ENCODE assay signal across 8 mouse cellular contexts in genomic region chr7:109174337-109174948, GRCm38 (mm10). TPM values are rescaled to one million over a fixed set of nuclear protein-coding genes. Genes with fewer than 3 reads are reported as not detected.
A peak's percentile ranks its signal among the peaks of the same experiment; 100 is the strongest.
DNase-seq lines count a peak whose midpoint lies in the region; ATAC-seq and TF ChIP-seq lines count a peak whose summit lies in the region.

No protein-coding gene starts in this region.

- no peak overlapping the region for H3K27ac ChIP-seq in spleen, adult 2 months (ENCODE audit: insufficient read depth, low read length)
- H3K27ac ChIP-seq in embryonic facial prominence, embryonic 14.5 days (replicated peaks; ENCODE audit: low read depth, low read length): no peak overlapping the region; the same call in 1 of the 2 replicates
- H3K27ac ChIP-seq in heart, embryonic 14.5 days (replicated peaks in 1 of 2; ENCODE audit: control insufficient read depth in 1 of 2, insufficient read depth in 1 of 2, low read depth in 2 of 2, low read length in 2 of 2): no peak overlapping the region
- H3K27ac ChIP-seq in kidney, postnatal 0 days: no peak overlapping the region
- H3K27ac ChIP-seq in liver, embryonic 15.5 days (replicated peaks): no peak overlapping the region

- no peaks in the 10 kb centered on the region for H3K36me3 ChIP-seq in spleen, adult 2 months (ENCODE audit: control insufficient read depth, insufficient read depth, low read length)
- H3K36me3 ChIP-seq in embryonic facial prominence, embryonic 14.5 days (ENCODE audit: control insufficient read depth, insufficient read depth, low read length): no peaks in the 10 kb centered on the region
- H3K36me3 ChIP-seq in heart, embryonic 14.5 days (ENCODE audit: control insufficient read depth, insufficient read depth, low read length): no peaks in the 10 kb centered on the region
- H3K36me3 ChIP-seq in kidney, postnatal 0 days (ENCODE audit: insufficient read depth, low read length): no peaks in the 10 kb centered on the region
- no peaks in the 10 kb centered on the region for H3K36me3 ChIP-seq in liver, embryonic 15.5 days (replicated peaks)

- H3K9ac ChIP-seq in embryonic facial prominence, embryonic 14.5 days (ENCODE audit: low read depth, low read length): peak overlapping the region; percentile 75
- H3K9ac ChIP-seq in heart, embryonic 14.5 days (ENCODE audit: low read length): peak overlapping the region; percentile 70
- H3K9ac ChIP-seq in kidney, postnatal 0 days (ENCODE audit: low read depth, low read length): peak overlapping the region; percentile 56
- H3K9ac ChIP-seq in liver, embryonic 15.5 days: no peak overlapping the region

- WGBS in spleen, adult 2 months: 6% methylated on average over 31 of the region's 31 CpGs
- 5% methylated on average over 27 of the region's 31 CpGs for WGBS in embryonic facial prominence, embryonic 14.5 days
- 5% methylated on average over 30 of the region's 31 CpGs for WGBS in heart, embryonic 14.5 days
- WGBS in kidney, postnatal 0 days: 8% methylated on average over 31 of the region's 31 CpGs
- WGBS in liver, embryonic 15.5 days (ENCODE audit: insufficient replicate concordance): 5% methylated on average over 31 of the region's 31 CpGs

- ATAC-seq in embryonic facial prominence, embryonic 14.5 days (ENCODE audit: low read depth): peak; percentile 44
- no peak for ATAC-seq in heart, embryonic 14.5 days (ENCODE audit: insufficient number of reproducible peaks, insufficient read depth, low FRiP score, low read depth)
- ATAC-seq in kidney, postnatal 0 days (replicated peaks; ENCODE audit: low FRiP score, low read depth): no peak
- 0 out of 2 replicates have a peak, but pooled peaks have one; percentile 11 for ATAC-seq in liver, embryonic 15.5 days (ENCODE audit: insufficient read depth)

- H3K4me2 ChIP-seq in embryonic facial prominence, embryonic 14.5 days (ENCODE audit: low read depth, low read length): peak overlapping the region; percentile 99
- H3K4me2 ChIP-seq in heart, embryonic 14.5 days (ENCODE audit: low read length): peak overlapping the region; percentile 98
- H3K4me2 ChIP-seq in kidney, postnatal 0 days (ENCODE audit: low read length): peak overlapping the region; percentile 96
- H3K4me2 ChIP-seq in liver, embryonic 15.5 days: peak overlapping the region; percentile 61

- peaks cover 13% of the 10 kb centered on the region for H3K27me3 ChIP-seq in spleen, adult 2 months (ENCODE audit: control insufficient read depth, insufficient read depth, low read length)
- peaks cover 46% of the 10 kb centered on the region for H3K27me3 ChIP-seq in embryonic facial prominence, embryonic 14.5 days (replicated peaks; ENCODE audit: control insufficient read depth, insufficient read depth, low read length)
- H3K27me3 ChIP-seq in heart, embryonic 14.5 days (ENCODE audit: control insufficient read depth, insufficient read depth, low read length): peaks cover 72% of the 10 kb centered on the region
- H3K27me3 ChIP-seq in kidney, postnatal 0 days (ENCODE audit: insufficient read depth, low read length): peaks cover 36% of the 10 kb centered on the region
- H3K27me3 ChIP-seq in liver, embryonic 15.5 days: peaks cover 78% of the 10 kb centered on the region

- 0 out of 2 replicates have a peak overlapping the region, but pooled peaks have one; percentile 8 for H3K4me3 ChIP-seq in spleen, adult 2 months (ENCODE audit: extremely low read depth, insufficient read depth, insufficient read length)
- H3K4me3 ChIP-seq in embryonic facial prominence, embryonic 14.5 days (ENCODE audit: low read depth, low read length): peak overlapping the region; percentile 70
- H3K4me3 ChIP-seq in heart, embryonic 14.5 days (ENCODE audit: control insufficient read depth in 1 of 2, insufficient read depth in 1 of 2, low read depth in 1 of 2, low read length in 2 of 2): peak overlapping the region; percentile 58 to 69
- peak overlapping the region; percentile 51 for H3K4me3 ChIP-seq in kidney, postnatal 0 days (replicated peaks; ENCODE audit: low read depth, low read length)
- peak overlapping the region; percentile 46 for H3K4me3 ChIP-seq in liver, embryonic 15.5 days (replicated peaks)

- no peak for DNase-seq in spleen, adult 2 months (ENCODE audit: low read depth in 1 of 2, low spot score in 2 of 2)
- DNase-seq in spleen, adult 18-20 months: no peak
- DNase-seq in embryonic facial prominence, embryonic 14.5 days (ENCODE audit: low spot score): peak; percentile 60
- DNase-seq in kidney, postnatal 0 days (ENCODE audit: low spot score): no peak
- DNase-seq in retina, embryonic 14.5 days (ENCODE audit: low spot score): peak; percentile 57
- DNase-seq in thymus, postnatal 25 days: no peak

- TF ChIP-seq CTCF in spleen, adult 2 months (IDR thresholded peaks at IDR 0.05; ENCODE audit: extremely low read depth, insufficient read depth, insufficient read length, insufficient replicate concordance): no peak
- TF ChIP-seq CTCF in kidney, postnatal 0 days (IDR thresholded peaks at IDR 0.05; ENCODE audit: low read depth): no peak

- H3K4me1 ChIP-seq in spleen, adult 2 months (ENCODE audit: control insufficient read depth, insufficient read depth, insufficient read length): peaks cover 3% of the 10 kb centered on the region; the same call in 1 of the 2 replicates
- H3K4me1 ChIP-seq in embryonic facial prominence, embryonic 14.5 days (ENCODE audit: control insufficient read depth, insufficient read depth, low read length): peaks cover 6% of the 10 kb centered on the region
- peaks cover 3 to 8% of the 10 kb centered on the region in 2 experiments for H3K4me1 ChIP-seq in heart, embryonic 14.5 days (ENCODE audit: control insufficient read depth in 2 of 2, insufficient read depth in 2 of 2, low read length in 2 of 2)
- peaks cover 6% of the 10 kb centered on the region for H3K4me1 ChIP-seq in kidney, postnatal 0 days (replicated peaks; ENCODE audit: insufficient read depth, low read length)
- peaks cover 10% of the 10 kb centered on the region; the same call in 1 of the 2 replicates for H3K4me1 ChIP-seq in liver, embryonic 15.5 days (replicated peaks)

- TF ChIP-seq POLR2A in spleen, adult 2 months (IDR thresholded peaks at IDR 0.05; ENCODE audit: low read depth, low read length): no peak

- H3K9me3 ChIP-seq in embryonic facial prominence, embryonic 14.5 days (ENCODE audit: control insufficient read depth, low read length): no peaks in the 10 kb centered on the region
- H3K9me3 ChIP-seq in heart, embryonic 14.5 days (ENCODE audit: control insufficient read depth, low read length): no peaks in the 10 kb centered on the region
- H3K9me3 ChIP-seq in kidney, postnatal 0 days (replicated peaks; ENCODE audit: low read length): no peaks in the 10 kb centered on the region
- H3K9me3 ChIP-seq in liver, embryonic 15.5 days (replicated peaks): no peaks in the 10 kb centered on the region

RNA-seq across cellular contexts. Expression of gene Lmo1, which starts 0.6 kb away (rescaled TPM):
- 0.89 and 2.4 TPM in 2 replicates for polyA plus RNA-seq in spleen, adult 2 months (2012; rRNA removed)
- 37.3 and 45.8 TPM in 2 replicates for polyA plus RNA-seq in embryonic facial prominence, embryonic 14.5 days (2014; fragmentation: Nextera tagmentation; extraction: Ambion mirVana)
- polyA plus RNA-seq in heart, embryonic 14.5 days (2014; fragmentation: Nextera tagmentation; extraction: Ambion mirVana): 1.9 and 2.6 TPM in 2 replicates
- 8.7 and 11.0 TPM in 2 replicates for polyA plus RNA-seq in kidney, postnatal 0 days (2015; fragmentation: Nextera tagmentation; extraction: Ambion mirVana)
- polyA plus RNA-seq in liver, embryonic 15.5 days (2015; fragmentation: Nextera tagmentation; extraction: Ambion mirVana): 0.84 and 0.89 TPM in 2 replicates

Comparison
In these comparisons a context has a peak if more than half of its experiments do, and no peak if none do; other contexts are left out.
1. DNase-seq: peak in embryonic facial prominence, embryonic 14.5 days (single experiment) and retina, embryonic 14.5 days (single experiment); none in spleen, adult 2 months (0 of 2), spleen, adult 18-20 months (0 of 2), kidney, postnatal 0 days (single experiment) and thymus, postnatal 25 days (single experiment).
2. H3K4me3 ChIP-seq: peak in every context shown above with its lines; median percentile 70 in embryonic facial prominence, embryonic 14.5 days; 64 in heart, embryonic 14.5 days; 51 in kidney, postnatal 0 days; 46 in liver, embryonic 15.5 days; 8 in spleen, adult 2 months.
3. ATAC-seq: peak in embryonic facial prominence, embryonic 14.5 days (single experiment) and liver, embryonic 15.5 days (single experiment); none in heart, embryonic 14.5 days (single experiment) and kidney, postnatal 0 days (single experiment).
4. Peak in every context shown above with its lines, with median percentiles within 50 percentile points of each other: H3K4me2 ChIP-seq.